Mouse (Mus musculus): ENCODE measurements around the gene Fuk.
"Not testable (repeated sequence)": the region's sequence is repeated elsewhere in the genome, so short reads cannot be mapped to it uniquely, and the experiment has no call there.

Fuk gene

DNA sequence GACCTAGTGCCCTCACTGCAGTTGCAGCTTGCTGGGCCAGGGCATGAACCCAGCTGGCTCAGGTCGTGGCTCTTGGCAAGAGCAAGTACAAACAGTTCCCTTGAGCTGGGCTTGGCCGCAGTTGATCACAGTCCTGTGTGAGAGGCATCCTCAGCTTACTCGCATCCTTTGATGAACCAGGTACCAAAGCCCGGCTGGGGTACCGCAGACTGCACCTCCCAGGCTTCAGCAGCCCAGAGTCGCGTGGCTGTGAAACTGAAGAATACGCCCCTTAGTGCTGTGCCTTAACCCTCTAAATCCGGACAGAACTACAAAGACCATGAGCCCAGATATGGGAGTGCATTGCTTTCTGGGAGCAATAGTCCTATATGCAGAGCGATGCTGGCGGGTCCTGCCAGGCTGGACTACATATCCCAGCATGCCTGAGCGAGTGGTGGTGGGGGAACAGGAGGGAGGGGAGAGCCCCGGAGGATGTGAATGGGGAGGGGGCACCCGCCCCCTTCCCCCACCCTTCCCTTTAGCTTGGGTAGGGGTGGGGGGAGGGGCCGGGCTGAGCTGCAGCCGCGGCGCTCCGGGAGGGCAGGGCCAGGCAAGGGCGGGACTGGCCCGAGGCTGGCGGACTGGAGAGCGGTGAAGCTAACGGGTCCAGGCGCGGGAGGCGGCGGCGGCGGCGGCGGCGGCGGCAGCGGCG is 17.2 kb upstream of the Fuk start, which contains the start of gene St3gal2:
St3gal2 (plus strand) TSS at position 582 of the 691 bp plus-strand sequence.
- DNase-seq = peak; percentile 85 to 92

- DNase-seq = no peak
Observed at GRCm38 (mm10) chr8:110918460-110918859, 16.2 kb upstream of the Fuk start.

DNA sequence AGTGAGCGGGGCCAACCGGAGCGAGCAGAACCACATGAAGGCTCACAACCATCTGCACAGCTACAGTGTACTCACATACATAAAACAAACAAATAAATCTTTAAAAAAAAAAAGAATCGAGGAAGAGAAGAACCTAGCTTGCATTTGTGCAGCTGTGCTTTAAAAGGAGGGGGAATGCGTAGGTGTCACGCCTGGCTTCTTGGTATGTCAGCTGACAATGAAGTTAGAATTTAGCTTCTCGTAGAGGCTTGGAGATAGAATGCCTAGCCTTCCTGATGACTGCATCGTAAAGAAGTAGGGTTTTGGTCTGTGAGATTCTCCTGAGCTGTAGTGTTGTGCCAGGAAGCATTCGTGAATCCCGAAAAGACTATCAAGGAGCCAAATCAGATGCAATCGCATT is 15.7 kb upstream of the Fuk start:
- peak in 1 of 2 experiments; percentile 31 for DNase-seq

DNA sequence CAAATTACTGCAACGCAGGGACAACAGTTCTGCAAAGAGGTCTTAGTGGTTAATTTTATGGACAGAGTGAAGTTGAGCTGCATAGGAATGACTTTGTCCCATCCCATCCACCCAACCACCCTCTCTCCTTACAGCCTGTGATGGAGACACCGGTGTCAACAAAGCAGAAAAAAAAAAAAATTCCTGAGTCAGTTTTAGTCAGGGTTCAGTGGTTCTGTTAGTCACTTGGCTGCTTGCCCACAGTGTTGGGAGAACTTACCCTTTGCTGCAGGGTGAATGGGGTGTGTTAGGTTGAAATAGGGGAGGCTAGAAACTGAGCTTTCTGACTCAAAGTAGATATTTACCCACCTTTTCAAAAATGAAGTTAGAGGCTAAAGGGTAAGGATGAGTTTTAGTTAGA is 15.1 kb upstream of the Fuk start:
- DNase-seq = peak; percentile 93 to 94

DNA sequence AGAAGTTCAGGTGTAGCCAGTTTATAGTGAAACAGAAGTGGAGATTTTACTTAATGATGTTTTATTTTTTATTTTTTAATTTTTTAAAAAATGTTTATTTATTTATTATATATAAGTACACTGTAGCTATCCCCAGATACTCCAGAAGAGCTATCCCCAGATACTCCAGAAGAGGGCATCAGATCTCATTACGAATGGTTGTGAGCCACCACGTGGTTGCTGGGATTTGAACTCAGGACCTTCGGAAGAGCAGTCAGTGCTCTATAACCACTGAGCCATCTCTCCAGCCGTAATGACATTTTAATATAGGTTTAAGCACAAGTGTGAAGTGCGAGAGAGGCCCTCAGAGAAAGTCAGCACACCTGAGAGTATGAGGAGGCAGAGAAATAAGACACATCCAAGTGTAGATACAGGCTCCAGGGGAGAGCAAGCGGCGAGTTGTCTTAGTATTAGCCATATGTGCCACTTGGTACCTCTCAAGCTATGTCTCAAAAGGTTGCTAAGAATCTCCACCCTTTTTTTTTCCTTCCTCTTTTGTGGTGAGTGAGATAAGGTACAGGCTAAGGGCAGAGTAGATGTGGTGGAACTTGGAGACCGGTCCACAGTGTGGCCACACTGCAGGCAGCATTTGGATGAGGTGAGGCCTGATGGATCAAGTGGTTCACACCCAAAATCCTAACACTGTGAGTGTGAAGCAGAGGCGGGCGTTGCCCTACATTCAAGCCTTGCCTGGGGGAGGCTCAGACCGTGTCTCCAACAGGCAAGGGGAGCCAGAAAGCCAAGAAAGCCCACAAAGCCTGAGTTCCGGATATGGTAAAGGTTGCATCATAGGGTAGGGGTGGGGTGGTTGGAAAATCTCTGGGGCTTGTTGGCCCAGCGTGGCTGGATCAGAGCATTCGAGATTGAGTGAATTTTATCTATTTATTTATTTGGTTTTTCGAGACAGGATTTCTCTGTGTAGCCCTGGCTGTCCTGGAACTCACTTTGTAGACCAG is 9.6 kb upstream of the Fuk start:
- DNase-seq = no peak

- DNase-seq = not testable (repeated sequence)
Observed at GRCm38 (mm10) chr8:110909850-110910249, 7.6 kb upstream of the Fuk start.

DNA sequence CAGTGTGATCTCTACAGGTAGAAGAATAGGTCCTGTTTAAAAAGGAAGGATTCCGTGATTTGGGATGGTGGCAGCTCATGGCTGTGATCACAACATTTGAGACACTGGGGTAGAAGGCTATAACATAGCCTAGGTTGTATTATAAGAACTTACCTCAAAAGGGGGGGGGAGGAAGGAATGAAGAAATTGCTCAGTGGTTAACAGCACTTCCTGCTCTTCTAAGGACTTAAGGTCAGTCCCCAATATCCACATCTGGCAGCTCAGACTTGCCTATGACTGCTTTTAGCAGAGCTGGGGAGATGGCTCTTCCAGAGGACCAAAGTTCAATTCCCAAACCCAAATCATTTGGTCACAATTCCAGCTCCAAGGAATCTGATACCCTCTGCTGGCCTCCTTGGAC is 4.4 kb upstream of the Fuk start:
- DNase-seq = no peak

GRCm38 (mm10) chr8:110905404-110905803 is 3.1 kb upstream of the Fuk start:
- no peak for DNase-seq

- no peak for DNase-seq
Observed at GRCm38 (mm10) chr8:110902579-110902965, 284 bp upstream of the Fuk start.

DNA sequence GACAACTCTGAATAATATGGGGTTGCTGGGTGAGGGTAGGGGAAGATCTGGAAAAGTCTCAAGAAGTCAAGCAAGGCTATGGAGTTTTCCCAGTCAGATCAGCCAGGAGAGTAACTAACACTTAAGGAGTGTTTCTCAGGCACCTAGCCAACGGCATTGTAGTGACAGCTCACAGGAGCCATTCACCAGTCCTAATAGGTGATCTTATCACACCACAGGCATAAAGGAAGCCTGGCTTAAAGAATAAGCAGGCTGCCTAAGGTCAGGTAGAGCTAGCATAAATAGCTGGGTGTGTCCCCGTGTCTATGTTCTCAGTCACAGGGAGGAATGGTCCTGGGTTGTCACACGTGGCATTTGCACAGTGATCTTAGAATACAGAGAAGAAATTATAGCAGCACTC is 1.2 kb downstream of the Fuk start:
- DNase-seq = no peak

GRCm38 (mm10) chr8:110897495-110897894 is 4.8 kb downstream of the Fuk start:
- DNase-seq = no peak

- no peak for DNase-seq
Observed at GRCm38 (mm10) chr8:110895812-110896211, 6.5 kb downstream of the Fuk start.

GRCm38 (mm10) chr8:110895254-110895653 is 7.0 kb downstream of the Fuk start:
- DNase-seq = no peak

- DNase-seq = no peak
Observed at GRCm38 (mm10) chr8:110894851-110895250, 7.4 kb downstream of the Fuk start.

GRCm38 (mm10) chr8:110892913-110893312 is 9.4 kb downstream of the Fuk start:
- no peak for DNase-seq

- no peak for DNase-seq
Observed at GRCm38 (mm10) chr8:110892040-110892439, 10.2 kb downstream of the Fuk start.

DNA sequence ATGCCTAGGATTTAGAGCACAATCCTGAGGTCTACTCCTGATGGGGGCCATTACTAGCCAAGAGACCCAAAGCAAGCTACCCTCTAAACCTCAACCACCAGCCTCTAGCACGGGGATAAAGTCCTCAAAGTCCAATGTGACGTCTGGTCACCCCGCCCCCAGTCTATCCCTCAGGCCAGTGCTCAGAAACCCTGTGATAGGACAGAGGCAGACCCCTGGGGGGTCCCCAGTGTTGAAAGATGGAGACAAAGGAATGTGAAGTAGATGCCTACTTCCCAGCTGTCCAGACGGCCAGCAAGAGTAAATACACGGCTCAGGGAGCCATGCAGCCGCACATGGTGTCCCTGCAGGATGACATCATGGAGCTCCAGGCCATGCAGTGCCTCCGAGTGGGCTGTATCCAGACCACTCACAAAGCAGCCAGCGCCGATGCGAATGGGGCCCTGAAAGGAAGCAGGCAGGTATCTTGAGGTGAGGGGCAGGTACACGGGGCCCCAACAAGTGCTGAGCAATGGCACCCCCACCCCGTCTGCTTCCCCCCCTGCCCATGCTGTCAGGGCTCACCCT is 12.3 kb downstream of the Fuk start:
- DNase-seq = no peak

GRCm38 (mm10) chr8:110888860-110889259 is 13.4 kb downstream of the Fuk start:
- DNase-seq = no peak

GRCm38 (mm10) chr8:110888441-110888840 is 13.8 kb downstream of the Fuk start:
- DNase-seq = no peak

GRCm38 (mm10) chr8:110887551-110887950 is 14.7 kb downstream of the Fuk start:
- no peak for DNase-seq

DNA sequence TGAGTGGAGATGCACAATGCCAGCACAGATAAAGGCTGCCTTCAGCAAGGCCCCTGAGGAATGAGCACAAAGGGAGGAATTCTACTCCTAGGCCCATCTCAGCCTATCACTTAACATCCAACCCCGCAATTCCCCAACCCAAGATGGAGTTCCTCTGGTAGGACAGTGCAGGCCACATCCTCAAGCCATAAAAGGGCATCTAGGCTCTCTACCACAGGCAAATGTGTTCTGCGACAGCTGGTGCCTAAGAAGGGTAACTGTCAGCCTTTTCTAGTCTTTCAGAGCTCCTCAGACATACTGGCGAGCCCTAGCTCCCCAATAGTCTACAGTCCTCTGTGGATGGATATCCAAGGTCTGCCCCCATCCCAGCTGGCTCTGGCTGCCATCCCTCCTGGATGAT is 15.7 kb downstream of the Fuk start:
- DNase-seq = no peak

DNA sequence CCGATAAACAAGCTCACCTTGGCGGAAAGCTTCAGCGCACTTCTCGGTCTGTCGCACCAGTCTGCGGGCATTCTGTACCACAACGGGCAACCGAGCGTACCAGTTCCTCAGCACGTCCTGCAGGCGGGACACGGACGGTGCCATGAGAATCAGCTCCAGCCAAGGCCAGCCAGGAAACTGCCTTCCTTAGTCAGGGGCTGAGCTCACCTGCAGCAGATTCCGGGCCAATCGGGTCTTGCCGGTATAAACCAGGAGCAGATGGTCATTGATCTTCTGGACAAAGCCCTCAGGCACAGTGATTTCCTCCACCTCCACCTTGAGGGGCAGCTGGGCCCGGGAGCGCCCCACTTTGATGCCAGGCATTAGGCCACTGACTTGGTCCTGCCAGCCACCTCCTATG is 18.5 kb downstream of the Fuk start:
- DNase-seq = peak; percentile 9 to 22

GRCm38 (mm10) chr8:110881741-110882310 is 20.5 kb downstream of the Fuk start:
- no peak for DNase-seq
